Mouse (Mus musculus) heart, embryonic 12.5 days (tissue): ENCODE data around the gene Ppdpf. TPM values are rescaled to one million over a fixed set of nuclear protein-coding genes. Genes with fewer than 3 reads are reported as not detected.

Experiments used
- ATAC-seq: fragments of 200-750 bp; cut with Nextera tagmentation; 2 replicates; pipeline ENCODE4 v1.8.0; 2017; ENCODE audit warnings: moderate TSS enrichment, moderate library complexity; ENCODE audit not compliant: insufficient number of reproducible peaks, low FRiP score
- H3K27ac ChIP-seq: fragments of 300-500 bp; sonication (generic); 2 replicates; pipeline ENCODE4 v1.5.1; 2016; ENCODE audit warnings: mild to moderate bottlenecking, moderate library complexity; ENCODE audit not compliant: poor library complexity, severe bottlenecking
- H3K27me3 ChIP-seq: fragments of 300-500 bp; sonication (generic); replicated peaks from 2 replicates; pipeline ENCODE4 v1.6.1; 2016; ENCODE audit warnings: mild to moderate bottlenecking, moderate library complexity
- H3K36me3 ChIP-seq: fragments of 300-500 bp; sonication (generic); 2 replicates; pipeline ENCODE4 v1.6.1; 2016; ENCODE audit warnings: mild to moderate bottlenecking, moderate library complexity
- H3K4me1 ChIP-seq: fragments of 300-500 bp; sonication (generic); replicated peaks from 2 replicates; pipeline ENCODE4 v1.6.1; 2016; ENCODE audit warnings: mild to moderate bottlenecking
- H3K4me2 ChIP-seq: fragments of 300-500 bp; sonication (generic); 2 replicates; pipeline ENCODE4 v1.6.1; 2016; ENCODE audit warnings: mild to moderate bottlenecking, moderate library complexity
- H3K4me3 ChIP-seq: fragments of 300-500 bp; sonication (generic); 2 replicates; pipeline ENCODE4 v1.5.1; 2016; ENCODE audit warnings: mild to moderate bottlenecking
- H3K9ac ChIP-seq: fragments of 300-500 bp; sonication (generic); 2 replicates; pipeline ENCODE4 v1.6.1; 2016; ENCODE audit warnings: mild to moderate bottlenecking, moderate library complexity
- H3K9me3 ChIP-seq: fragments of 300-500 bp; sonication (generic); replicated peaks from 2 replicates; pipeline ENCODE4 v1.6.1; 2016; ENCODE audit warnings: mild to moderate bottlenecking, moderate library complexity
- WGBS: fragments of 180-500 bp; shearing (Covaris S2); methylation state at CpG from one replicate; pipeline ENCODE4 v1.1.7; 2016; 5-methylcytosine and 5-hydroxymethylcytosine counted together
- polyA plus RNA-seq: library from polyadenylated mRNA; unstranded; fragments of >200 nt; fragmentation: Nextera tagmentation; extraction: Ambion mirVana; gene quantifications from 2 replicates; pipeline ENCODE4 v1.2.1, GENCODE M21; 2016

Gene Ppdpf
- polyA plus RNA-seq, 1 experiment from 2014 or later: 174 TPM

DNA sequence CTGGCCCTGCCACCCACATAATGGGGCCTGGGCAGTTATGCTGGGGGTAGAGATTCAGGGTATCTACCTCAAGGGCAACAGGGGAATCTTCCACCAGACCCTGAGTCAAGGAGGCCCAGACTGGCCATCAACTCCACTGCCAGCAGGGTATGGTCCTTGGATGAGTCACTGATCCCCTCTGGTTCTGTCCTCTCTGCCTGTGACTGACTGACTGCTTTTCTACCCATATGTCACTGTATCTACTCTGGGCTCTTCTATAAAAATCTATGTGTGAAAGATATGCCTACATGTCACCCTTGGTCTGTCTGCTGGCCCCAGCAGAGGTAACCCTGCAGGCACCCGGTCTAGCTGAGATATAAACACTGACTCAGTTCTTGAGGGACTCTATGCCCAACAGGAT, 33.9 kb upstream of the Ppdpf start:
- Histone ChIP-seq H3K4me2 (no peak overlapping the region), H3K27me3 (peaks cover 82% of the 10 kb centered on the region), H3K4me1 (peaks cover 48% of the 10 kb centered on the region), H3K4me3 (no peak overlapping the region), H3K9me3 (no peaks in the 10 kb centered on the region), H3K27ac (no peak overlapping the region), H3K9ac (no peak overlapping the region), H3K36me3 (peaks cover 34% of the 10 kb centered on the region)
- WGBS: 69% methylated on average over 1 of the region's 1 CpGs
- no peak for ATAC-seq

DNA sequence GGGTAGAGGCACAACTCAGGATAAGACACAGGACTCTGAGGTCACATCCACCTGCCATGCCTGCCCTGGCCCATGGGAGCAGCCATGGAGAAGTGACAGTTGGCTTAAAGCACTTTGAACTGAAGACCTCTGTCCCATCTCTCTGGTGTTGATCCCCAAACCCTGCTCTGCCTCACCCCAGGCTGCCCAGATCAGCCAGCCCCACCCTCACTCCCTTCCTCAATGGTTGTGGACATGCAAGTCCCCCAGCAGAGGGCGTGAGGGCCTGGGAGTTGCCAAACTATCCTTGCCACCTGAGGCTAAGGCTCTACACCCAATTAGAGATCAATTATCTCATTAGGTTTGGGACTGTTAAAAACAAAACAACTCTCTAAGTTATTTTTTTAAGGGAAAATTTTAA, 33.2 kb upstream of the Ppdpf start:
- peaks cover 48% of the 10 kb centered on the region for H3K4me1 ChIP-seq
- no peak overlapping the region for H3K27ac ChIP-seq
- H3K36me3 ChIP-seq: peaks cover 32% of the 10 kb centered on the region
- H3K27me3 ChIP-seq: peaks cover 77% of the 10 kb centered on the region
- 11% methylated on average over 1 of the region's 1 CpGs for WGBS
- H3K4me3 ChIP-seq: no peak overlapping the region
- no peak overlapping the region for H3K4me2 ChIP-seq
- H3K9ac ChIP-seq: no peak overlapping the region
- H3K9me3 ChIP-seq: no peaks in the 10 kb centered on the region
- no peak for ATAC-seq

DNA sequence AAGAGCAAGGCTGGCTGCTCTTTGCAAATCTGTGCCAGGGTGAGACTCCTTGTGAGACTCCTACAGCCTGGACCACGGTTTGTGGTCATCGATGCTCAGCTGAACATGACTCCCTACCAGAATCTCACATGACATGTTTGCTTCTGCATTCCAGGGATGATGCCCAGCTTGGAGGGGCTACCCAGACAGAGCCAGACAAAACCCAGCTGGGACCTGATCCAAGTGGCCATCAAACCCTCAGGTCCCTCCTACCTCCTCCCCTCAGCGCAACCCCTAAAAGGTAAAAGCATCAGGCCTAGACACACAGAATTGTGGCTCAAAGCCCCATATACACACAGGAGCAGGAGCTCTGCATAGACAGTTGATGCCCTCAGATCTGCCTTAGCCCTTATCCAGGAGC, 32.7 kb upstream of the Ppdpf start:
- ATAC-seq: no peak
- 73% methylated on average over 3 of the region's 3 CpGs for WGBS
- peaks cover 53% of the 10 kb centered on the region for H3K4me1 ChIP-seq
- H3K9ac ChIP-seq: no peak overlapping the region
- peak overlapping the region; percentile 62 for H3K4me2 ChIP-seq
- H3K27ac ChIP-seq: peak overlapping the region; percentile 34; the same call in 1 of the 2 replicates
- H3K36me3 ChIP-seq: peaks cover 31% of the 10 kb centered on the region
- peaks cover 72% of the 10 kb centered on the region for H3K27me3 ChIP-seq
- H3K4me3 ChIP-seq: no peak overlapping the region; the same call in 1 of the 2 replicates
- no peaks in the 10 kb centered on the region for H3K9me3 ChIP-seq

DNA sequence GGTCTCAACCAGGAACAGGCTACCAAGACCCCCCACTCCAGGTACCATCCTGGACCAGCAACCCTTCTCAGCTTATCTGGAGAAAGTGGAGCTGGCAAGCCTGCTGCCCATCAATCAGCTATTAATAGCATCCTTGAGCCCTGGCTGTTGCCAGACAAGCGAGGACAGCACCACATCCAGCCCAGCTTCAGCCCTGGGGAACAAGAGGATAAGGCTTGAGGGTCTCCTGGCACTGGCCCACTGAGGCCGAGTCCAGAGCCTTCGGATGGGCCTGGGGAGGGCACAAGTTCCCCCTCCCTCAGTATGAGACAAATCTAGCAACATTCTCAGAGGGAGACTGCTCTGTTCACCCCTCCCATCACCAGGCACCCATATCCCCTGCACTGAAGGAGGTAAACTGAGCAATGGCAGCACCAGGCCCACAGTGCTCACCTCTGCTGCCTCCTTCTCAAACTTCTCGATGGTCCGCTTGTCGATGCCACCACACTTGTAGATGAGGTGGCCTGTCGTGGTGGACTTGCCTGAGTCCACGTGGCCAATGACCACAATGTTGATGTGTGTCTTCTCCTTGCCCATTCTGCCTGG, 32.1 kb upstream of the Ppdpf start:
- H3K4me3 ChIP-seq: peak overlapping the region; percentile 55
- peaks cover 59% of the 10 kb centered on the region for H3K4me1 ChIP-seq
- H3K36me3 ChIP-seq: peaks cover 26% of the 10 kb centered on the region
- peak overlapping the region; percentile 76 for H3K9ac ChIP-seq
- peak overlapping the region; percentile 79 for H3K27ac ChIP-seq
- H3K4me2 ChIP-seq: peak overlapping the region; percentile 62
- no peak for ATAC-seq
- peaks cover 66% of the 10 kb centered on the region for H3K27me3 ChIP-seq
- H3K9me3 ChIP-seq: no peaks in the 10 kb centered on the region
- WGBS: 51% methylated on average over 8 of the region's 8 CpGs

DNA sequence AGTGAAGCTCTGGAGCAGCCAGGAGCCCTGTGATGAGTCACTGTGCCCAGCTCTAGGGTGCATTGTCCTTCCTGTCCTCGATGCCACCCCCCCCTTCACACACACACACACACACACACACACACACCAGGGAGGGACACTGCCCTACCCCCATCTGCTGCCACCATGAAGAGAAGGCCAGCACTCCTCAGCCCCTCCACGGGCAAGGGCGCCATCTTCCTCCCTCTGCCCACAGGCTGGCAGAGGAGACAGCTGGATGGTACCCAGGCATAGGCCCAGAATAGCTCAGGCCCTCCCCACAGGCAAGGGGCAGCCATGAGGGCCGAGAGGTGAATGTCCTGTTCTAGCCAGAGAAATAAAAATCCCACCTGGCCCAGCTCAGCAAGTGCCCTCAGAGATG, 31.2 kb upstream of the Ppdpf start:
- H3K4me1 ChIP-seq: peaks cover 62% of the 10 kb centered on the region
- 61% methylated on average over 4 of the region's 4 CpGs for WGBS
- no peaks in the 10 kb centered on the region for H3K9me3 ChIP-seq
- peak overlapping the region; percentile 55 for H3K4me3 ChIP-seq
- H3K4me2 ChIP-seq: peak overlapping the region; percentile 62
- H3K9ac ChIP-seq: peak overlapping the region; percentile 76
- ATAC-seq: 0 out of 2 replicates have a peak, but pooled peaks have one; percentile 2
- H3K27ac ChIP-seq: peak overlapping the region; percentile 79
- peaks cover 58% of the 10 kb centered on the region for H3K27me3 ChIP-seq
- peaks cover 17% of the 10 kb centered on the region for H3K36me3 ChIP-seq

DNA sequence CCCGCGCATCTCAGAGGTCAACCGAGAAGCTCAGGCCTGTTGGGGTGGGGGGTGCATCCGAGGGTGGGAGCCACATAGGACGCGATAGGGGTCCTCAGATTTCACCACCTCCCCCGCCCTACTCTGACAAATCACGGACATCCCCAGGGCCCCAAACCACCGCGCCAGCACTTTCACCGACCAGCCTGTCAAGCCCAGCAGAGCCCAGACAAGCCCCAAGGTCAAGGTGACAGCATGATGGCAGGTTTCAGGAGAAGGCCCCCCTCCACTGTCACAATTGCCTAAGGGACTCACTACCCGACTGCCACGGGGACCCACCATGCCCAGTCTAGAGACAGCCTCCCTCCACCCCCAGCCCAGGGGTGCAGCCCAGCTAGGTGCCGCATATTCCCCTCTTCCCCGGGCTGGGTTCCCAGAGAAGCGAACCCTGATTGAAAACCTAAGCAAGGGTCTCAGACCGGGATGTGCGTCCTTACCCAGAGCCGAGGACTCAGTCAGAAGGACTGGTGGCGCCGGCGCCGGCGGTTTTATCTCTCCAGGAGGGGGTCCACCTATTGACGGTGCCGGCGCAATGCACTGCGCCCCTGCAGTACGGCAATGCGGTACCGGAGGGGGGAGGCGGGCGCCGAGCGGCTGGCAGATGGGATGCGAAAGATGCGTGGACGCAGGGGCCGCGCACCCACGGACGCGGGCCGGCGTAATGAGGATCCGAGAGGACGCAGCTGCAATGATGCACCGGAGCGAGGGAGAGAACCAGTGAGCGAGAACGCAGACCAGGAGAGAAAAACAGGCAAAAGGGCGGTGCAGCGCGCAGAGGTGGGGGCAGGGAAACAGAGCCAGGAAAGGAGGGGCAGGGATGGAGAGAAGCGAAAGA, 30.6 kb upstream of the Ppdpf start, which contains the start of gene Eef1a2:
TSS of gene Eef1a2 (minus strand) at position 767 of the 874 bp plus-strand sequence.
- H3K9me3 ChIP-seq: no peaks in the 10 kb centered on the region
- WGBS: 2% methylated on average over 55 of the region's 55 CpGs
- peaks cover 59% of the 10 kb centered on the region for H3K4me1 ChIP-seq
- H3K9ac ChIP-seq: peak within 1 kb of the TSS; percentile 76
- peaks cover 57% of the 10 kb centered on the region for H3K27me3 ChIP-seq
- peak; percentile 37; the same call in 1 of the 2 replicates for ATAC-seq
- H3K4me3 ChIP-seq: peak within 1 kb of the TSS; percentile 55
- H3K36me3 ChIP-seq: peaks cover 14% of the 10 kb centered on the region
- H3K4me2 ChIP-seq: peak within 1 kb of the TSS; percentile 62
- peak within 1 kb of the TSS; percentile 79 for H3K27ac ChIP-seq

DNA sequence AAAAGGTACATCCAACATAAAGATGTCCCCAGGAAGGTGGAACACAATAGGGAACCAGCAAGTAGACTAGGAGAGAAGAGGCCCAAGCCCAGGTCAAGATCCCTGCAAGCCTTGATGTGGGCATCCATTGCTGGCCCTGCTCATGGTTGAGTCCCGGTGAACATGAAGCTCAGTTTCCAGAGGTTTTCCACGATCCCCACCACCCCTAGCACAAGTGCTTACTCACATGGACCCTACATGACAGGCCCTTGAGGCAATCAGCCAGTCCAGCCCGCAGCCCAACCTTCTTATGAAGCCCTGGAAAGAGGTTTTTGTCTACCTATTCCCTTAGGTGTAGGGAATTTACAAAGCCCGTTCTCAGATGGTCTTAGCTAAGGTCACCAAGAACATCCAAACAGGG, 29.9 kb upstream of the Ppdpf start:
- peak overlapping the region; percentile 76; the same call in 1 of the 2 replicates for H3K9ac ChIP-seq

DNA sequence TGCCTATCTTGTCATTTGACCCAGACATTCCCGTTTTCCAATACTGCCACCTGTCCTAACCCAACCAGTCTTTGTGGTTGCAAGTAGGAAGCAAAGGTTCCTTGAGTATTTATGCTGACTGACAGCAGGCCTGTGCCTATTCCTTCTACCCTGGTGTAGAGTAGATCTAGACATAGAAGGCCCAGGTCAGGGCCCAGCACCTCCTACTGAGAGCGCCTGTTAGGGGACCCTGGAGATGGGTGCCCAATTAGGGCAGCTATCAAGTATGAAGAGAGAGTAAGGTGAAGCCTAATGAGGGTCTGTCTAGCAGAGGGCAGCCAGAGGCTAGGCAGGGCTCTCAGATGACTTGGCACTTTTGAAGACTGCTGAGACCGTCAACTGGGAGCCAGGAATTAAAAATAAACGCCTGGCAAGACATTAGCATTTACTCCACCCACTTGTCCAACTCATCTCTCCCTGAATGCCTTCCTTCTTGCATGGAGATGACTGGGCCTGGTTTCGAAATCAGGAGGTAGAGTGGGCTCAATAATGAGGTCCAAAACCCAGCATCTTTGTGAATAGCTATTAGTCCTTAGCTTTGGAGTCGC, 29.2 kb upstream of the Ppdpf start:
- Histone ChIP-seq H3K4me3 (no peak overlapping the region), H3K9me3 (no peaks in the 10 kb centered on the region), H3K9ac (no peak overlapping the region), H3K4me1 (peaks cover 59% of the 10 kb centered on the region), H3K27ac (no peak overlapping the region), H3K4me2 (no peak overlapping the region), H3K27me3 (peaks cover 48% of the 10 kb centered on the region), H3K36me3 (peaks cover 6% of the 10 kb centered on the region)
- ATAC-seq: no peak
- WGBS: 73% methylated on average over 6 of the region's 6 CpGs

More for the DNA sequence above, 29.9 kb upstream of the Ppdpf start:
- peak overlapping the region; percentile 62 for H3K4me2 ChIP-seq
- no peak for ATAC-seq
- H3K36me3 ChIP-seq: peaks cover 11% of the 10 kb centered on the region
- peaks cover 53% of the 10 kb centered on the region for H3K27me3 ChIP-seq
- 62% methylated on average over 4 of the region's 4 CpGs for WGBS
- H3K27ac ChIP-seq: peak overlapping the region; percentile 79; the same call in 1 of the 2 replicates
- H3K4me3 ChIP-seq: peak overlapping the region; percentile 55
- no peaks in the 10 kb centered on the region for H3K9me3 ChIP-seq
- peaks cover 59% of the 10 kb centered on the region for H3K4me1 ChIP-seq

DNA sequence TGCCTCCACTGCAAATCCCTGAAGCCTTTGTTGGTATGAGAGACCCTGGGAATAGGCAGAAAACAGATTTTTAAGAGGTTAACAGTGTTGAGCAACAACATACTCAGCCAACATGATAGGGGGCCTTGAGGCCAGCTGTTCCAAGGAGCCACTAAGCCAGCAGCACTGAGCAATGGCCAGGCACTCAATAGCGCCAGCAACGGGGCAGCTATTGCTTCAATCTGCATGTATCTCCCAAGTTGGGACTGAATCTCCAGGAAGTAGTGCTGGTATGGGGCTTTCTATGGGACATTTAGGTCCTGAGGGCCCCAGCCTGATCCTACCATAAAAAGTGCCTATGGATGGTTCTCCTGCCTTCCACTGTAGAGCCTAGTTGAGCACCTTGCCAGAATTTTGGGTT, 28.6 kb upstream of the Ppdpf start:
- Histone ChIP-seq H3K27me3 (peaks cover 44% of the 10 kb centered on the region), H3K4me1 (peaks cover 59% of the 10 kb centered on the region), H3K36me3 (no peaks in the 10 kb centered on the region), H3K27ac (peak overlapping the region; percentile 78), H3K4me2 (no peak overlapping the region), H3K9ac (no peak overlapping the region), H3K4me3 (no peak overlapping the region), H3K9me3 (no peaks in the 10 kb centered on the region)
- ATAC-seq: no peak
- WGBS: 81% methylated on average over 2 of the region's 2 CpGs

DNA sequence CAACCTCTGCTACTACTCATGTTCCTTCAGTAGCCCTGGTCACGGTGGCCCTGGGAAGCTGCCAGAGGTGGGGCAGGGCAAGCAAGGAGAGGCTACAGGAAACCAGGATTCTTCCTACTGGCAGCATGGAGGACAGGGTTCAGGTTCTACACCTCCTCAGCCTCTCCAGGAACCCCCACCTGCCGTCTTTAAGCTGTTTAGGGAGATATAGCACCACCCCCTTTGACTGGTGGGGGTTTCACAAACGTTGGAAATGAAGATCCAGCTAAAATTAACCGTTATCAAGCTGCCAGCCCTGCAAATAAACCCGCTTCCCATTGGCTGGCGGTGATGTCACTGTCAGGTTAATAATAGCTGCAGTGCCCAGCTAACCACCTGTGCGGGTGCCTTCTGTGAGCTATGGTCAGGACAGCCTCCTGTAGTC, 27.9 kb upstream of the Ppdpf start:
- Histone ChIP-seq H3K4me2 (peak overlapping the region; percentile 56), H3K9me3 (no peaks in the 10 kb centered on the region), H3K27ac (peak overlapping the region; percentile 94), H3K4me3 (no peak overlapping the region), H3K9ac (0 out of 2 replicates have a peak overlapping the region, but pooled peaks have one; percentile 34), H3K36me3 (no peaks in the 10 kb centered on the region), H3K4me1 (peaks cover 55% of the 10 kb centered on the region), H3K27me3 (peaks cover 44% of the 10 kb centered on the region)
- ATAC-seq: peak; percentile 54; the same call in 1 of the 2 replicates
- WGBS: 30% methylated on average over 7 of the region's 7 CpGs

DNA sequence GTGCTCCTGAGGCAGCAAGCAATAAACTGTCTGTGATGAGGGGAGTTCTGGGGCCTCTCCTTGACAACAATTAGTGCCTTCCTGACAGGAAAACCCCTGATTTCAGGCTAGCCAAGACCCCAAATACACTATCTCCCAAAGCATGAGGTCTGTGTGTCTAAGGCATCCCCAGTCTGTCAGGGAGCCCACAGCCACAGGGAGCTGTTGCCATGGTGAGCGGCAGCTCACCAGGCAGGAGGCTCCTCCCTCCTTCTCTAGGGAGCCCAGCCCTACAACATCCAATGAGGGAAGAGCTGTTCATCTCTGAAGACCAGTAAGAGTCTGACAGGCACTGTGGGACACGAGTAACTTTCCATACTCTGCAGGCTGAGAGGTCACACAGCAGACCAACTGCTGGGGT, 27.3 kb upstream of the Ppdpf start:
- peak overlapping the region; percentile 56 for H3K4me2 ChIP-seq
- ATAC-seq: peak; percentile 62; the same call in 1 of the 2 replicates
- peaks cover 48% of the 10 kb centered on the region for H3K4me1 ChIP-seq
- H3K9me3 ChIP-seq: no peaks in the 10 kb centered on the region
- H3K4me3 ChIP-seq: no peak overlapping the region
- peak overlapping the region; percentile 94 for H3K27ac ChIP-seq
- H3K9ac ChIP-seq: 0 out of 2 replicates have a peak overlapping the region, but pooled peaks have one; percentile 45
- no peaks in the 10 kb centered on the region for H3K36me3 ChIP-seq
- 0% methylated on average over 2 of the region's 2 CpGs for WGBS
- H3K27me3 ChIP-seq: peaks cover 43% of the 10 kb centered on the region
